Mouse (Mus musculus): ENCODE data around the gene Klk11.

Gene Klk11

DNA sequence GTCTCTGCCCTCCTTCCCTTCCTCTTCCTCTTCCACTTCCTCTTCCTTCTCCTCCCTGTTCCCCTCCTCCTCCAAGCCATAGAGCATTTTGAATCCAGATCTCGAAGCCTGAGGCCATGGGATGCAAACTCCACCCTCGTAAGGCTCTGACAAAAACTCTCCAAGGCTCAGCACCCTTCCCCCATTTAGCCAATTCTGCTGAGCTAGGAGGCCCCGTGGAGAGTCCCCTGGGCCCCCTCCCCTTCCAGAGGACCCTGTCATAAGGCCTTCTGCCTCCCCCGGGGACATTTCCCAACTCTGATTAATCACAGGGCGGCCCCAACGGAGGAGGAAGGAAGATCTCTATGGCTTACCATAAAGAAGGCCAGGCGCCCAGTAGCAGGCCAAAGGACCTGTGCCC, 17.2 kb downstream of the Klk11 start, which contains the start of gene Klk9:
Gene Klk9, plus strand, starts transcription at position 301 of the 400 bp plus-strand sequence.
- DNase-seq (ENCODE audit: low read depth, low spot score): no peak

DNA sequence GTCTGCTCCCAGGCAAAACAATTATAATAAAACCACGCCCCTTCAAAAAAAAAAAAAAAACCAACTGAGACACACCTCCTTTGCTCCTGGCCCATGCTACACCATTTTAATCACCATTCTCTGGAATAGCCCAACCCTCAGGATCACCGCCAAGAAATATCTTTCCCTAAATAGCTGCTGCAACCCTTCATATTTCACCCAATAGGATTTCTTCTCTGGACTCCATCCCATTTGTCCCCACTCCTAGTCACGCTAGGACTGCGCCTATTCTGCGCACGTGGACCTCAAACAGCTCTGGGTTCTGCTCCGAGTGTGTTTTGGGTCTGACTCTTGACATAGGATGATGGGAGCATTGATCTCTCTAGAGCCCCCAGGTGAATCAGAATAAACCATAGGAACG, 22.0 kb downstream of the Klk11 start:
- no peak for DNase-seq (ENCODE audit: low read depth, low spot score)

DNA sequence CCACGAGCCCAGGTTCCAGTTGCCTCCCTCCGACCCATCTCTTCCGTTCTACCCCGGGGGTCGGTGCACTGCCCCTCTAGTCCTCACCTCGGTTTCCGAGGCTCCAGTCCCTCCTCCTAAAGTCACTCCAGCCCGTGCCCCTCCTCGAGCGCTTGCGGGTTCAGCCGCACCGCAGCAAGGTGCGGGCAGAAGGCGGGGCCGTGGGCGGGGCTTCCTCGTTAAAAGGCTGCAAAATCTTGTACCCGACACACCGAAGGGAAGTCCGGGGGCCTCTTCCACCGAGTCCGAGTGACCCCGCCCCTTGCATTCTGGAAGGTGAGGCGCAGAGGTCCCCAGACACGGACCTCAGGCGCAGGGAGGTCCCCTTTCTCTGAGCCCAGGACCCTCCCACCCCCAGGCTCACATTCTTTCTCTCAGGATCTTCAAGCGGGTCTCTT, 22.9 kb downstream of the Klk11 start, which contains the start of gene Klk8:
Gene Klk8, plus strand, starts transcription at position 245 of the 437 bp plus-strand sequence.
- DNase-seq (ENCODE audit: low read depth, low spot score): no peak

DNA sequence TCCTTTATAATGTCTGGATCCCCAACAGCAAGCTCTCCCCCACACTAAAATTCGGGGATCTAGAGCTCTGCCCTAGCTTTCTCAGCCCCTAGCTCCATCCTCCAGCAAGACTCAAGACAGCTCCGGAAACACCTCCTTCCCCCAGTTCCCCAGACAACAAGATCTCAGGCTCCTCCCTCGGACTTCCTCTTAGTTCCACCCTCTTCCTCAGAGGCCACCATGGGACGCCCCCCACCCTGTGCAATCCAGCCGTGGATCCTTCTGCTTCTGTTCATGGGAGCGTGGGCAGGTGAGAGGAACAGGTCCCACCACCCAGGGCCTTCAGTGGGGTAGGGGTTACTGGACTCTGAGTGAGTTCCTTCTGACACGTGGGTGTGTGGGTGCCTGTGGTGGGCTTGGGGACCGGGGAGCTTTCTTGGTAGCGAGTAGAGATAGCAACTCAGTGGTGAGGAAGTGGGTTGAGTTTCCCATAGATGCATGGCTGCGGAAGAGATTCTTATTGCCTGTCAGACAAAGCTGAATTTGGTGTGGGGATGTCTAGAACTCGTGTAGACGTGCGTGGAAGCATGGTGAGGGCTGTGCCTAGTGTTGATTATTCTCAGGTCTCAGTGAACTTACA, 23.5 kb downstream of the Klk11 start:
- DNase-seq (ENCODE audit: low read depth, low spot score): peak; percentile 16

DNA sequence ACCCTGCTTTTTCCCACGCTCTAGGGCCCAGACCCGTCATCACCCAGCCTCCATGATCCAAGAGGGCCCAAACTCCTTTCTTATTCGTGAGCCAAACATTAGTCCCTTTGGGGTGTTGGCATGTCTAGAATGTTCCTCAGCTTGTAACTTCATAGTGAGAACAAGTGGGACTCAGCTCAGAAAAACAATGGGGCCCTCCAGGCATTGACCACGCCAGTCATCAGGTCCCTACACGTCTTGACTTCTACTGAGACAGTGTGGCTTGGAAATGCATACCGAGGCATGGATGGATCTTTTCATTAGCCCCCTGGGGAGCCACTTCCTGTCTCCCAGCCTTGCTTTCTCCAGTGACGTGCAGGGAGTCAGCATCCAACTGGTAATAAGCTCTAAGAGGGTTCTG, 25.5 kb downstream of the Klk11 start:
- no peak for DNase-seq (ENCODE audit: low read depth, low spot score)

DNA sequence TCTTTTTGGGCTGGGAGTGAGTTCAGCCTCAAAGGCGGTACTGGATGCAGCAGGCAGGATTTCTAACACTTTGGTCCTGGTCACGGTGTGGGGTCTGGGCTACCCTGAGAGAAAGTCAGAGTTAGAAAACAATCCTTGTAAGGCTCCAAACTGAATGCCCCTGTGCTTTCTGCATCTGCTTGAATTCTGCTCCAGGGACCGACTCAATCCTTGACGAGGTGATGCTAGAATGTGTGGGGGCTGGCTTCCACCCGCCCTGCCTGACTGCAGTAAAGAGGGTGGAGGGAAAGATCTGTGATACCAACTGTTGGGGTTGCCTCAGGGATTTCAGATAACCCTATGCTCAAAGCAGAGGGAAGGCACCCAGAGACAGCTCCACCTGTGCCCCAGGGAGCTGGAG, 36.6 kb downstream of the Klk11 start, which contains the start of gene Klk7:
Gene Klk7, plus strand, starts transcription at position 301 of the 400 bp plus-strand sequence.
- no peak for DNase-seq (ENCODE audit: low read depth, low spot score)

DNA sequence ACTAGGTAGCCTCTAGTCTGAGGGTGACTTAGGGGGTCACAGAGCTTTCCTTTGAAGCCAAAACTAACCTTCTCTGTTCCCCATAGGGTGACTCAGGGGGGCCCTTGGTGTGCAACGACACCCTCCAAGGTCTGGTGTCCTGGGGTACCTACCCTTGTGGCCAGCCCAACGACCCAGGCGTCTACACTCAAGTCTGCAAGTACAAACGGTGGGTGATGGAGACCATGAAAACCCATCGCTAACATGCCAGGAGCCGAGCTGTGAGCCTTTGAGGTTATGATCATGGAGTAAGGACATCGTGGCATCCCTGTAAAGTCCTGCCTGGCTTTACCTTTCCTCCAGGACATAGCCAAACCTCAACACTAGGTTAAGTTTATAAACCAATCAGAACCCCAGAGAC, 40.8 kb downstream of the Klk11 start:
- DNase-seq (ENCODE audit: low read depth, low spot score): no peak

DNA sequence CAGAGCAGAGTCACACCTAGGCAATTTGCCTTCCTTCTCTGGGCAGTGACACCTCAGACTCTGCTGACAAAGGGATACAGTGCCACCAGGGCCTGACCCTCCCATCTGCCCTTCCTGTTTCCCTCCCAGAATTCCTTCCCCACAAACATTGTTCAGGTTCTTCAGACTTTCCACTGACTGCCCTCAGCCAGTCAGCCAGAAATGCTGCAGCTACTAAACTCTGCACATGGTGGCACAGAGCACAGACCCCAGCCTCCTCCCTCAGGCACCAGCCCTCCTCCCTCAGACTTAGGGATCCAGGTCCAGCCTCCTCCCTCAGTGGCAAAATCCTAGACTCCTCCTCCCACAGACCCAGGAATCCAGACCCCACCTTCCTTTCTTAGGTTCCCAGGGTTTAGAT, 42.3 kb downstream of the Klk11 start:
- no peak for DNase-seq (ENCODE audit: low read depth, low spot score)

DNA sequence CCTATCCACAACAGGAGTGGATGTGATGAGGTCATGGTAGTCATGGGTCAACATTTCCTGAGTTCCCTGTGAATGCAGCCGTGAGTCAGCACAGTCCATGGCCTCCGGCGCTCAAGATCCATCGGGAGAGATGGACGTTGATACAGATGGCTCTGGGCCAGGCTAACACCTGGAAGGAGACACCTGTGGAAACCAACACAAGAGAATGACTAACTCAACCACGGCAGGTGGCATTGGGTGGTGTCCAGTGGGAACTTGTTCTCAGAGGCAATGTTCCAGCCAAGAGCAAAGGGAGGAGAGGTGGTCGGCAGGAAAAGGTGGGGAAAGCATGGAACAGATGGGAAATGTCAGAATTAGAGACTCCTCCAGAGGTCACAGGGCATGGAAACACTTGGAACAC, 47.2 kb downstream of the Klk11 start:
- no peak for DNase-seq (ENCODE audit: low read depth, low spot score)

DNA sequence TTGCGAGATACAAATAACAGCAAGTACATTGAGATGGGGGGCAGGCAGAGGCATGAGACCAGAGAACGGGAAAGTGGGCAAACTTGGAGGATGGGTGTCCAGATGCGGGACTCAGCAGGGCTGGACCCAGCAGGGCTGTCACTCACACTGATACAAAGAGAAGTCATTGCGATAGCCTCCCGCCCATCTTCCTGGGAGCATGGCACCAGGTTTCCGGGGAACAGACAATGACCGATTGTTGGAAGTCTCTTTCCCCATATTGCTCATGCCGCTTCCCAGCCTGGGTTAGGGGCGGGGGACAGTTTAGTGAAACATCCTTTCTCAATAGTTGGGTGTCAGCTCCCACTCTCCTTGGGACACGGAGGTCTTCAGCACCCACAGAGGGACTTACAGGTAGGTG, 49.8 kb downstream of the Klk11 start, which contains the start of gene Klk6:
Gene Klk6, plus strand, starts transcription at position 301 of the 400 bp plus-strand sequence.
- DNase-seq (ENCODE audit: low read depth, low spot score): peak; percentile 43

DNA sequence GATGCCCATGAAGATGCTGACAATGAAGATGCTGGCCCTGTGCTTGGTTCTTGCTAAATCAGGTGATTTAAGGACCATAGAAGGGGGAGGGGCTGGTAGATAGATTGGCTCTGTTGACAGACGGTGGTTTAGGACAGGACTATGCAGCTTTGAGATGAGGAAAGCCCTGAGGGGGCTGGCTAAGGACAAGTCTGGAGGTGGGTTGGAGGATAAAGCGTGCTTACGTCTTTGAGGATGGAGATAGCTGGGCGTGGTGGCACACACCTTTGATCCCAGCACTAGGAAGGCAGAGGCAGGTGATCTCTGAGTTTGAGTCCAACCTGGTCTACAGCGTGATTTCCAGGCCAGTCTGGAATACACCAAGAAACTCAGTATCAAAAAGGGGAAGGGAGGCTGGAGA, 51.7 kb downstream of the Klk11 start:
- no peak for DNase-seq (ENCODE audit: low read depth, low spot score)

DNA sequence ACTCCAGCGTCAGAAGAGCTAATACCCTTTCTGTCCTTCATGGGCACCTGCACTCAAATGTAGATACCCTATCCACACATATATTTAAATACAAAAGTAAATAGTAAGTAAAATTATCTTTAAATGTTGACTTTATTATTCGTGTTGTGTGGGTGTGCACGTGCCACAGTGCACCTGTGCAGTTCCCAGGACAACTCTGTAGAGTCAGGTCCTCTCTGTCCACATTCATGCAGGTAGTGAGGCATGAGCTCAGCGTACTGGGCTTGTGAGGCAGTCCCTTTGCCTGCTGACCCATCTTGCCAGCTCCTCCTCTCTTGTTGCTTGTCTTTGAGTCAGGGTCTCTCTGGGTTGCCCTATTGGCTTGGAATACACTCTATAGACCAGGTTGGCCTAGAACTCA, 53.3 kb downstream of the Klk11 start:
- no peak for DNase-seq (ENCODE audit: low read depth, low spot score)

All from brain, adult 2 months (tissue).